Mouse (Mus musculus) kidney, adult 18-20 months (tissue): Measurements from ENCODE around the gene Iqsec3.

ENCODE experiments used
- DNase-seq: peaks from one replicate; pipeline ENCODE4 v3.0.0; 2021

Iqsec3 gene

GRCm38 (mm10) chr6:121363956-121364355 lies 109.5 kb downstream of the Iqsec3 start:
- peak; percentile 45 for DNase-seq

- no peak for DNase-seq
These were observed 110.4 kb downstream of the Iqsec3 start for GRCm38 (mm10) chr6:121363061-121363460.

- no peak for DNase-seq
These were observed 116.2 kb downstream of the Iqsec3 start for GRCm38 (mm10) chr6:121357232-121357631.

GRCm38 (mm10) chr6:121356041-121356440 lies 117.4 kb downstream of the Iqsec3 start:
- no peak for DNase-seq

- no peak for DNase-seq
These were observed 121.2 kb downstream of the Iqsec3 start for GRCm38 (mm10) chr6:121352276-121352675.

GRCm38 (mm10) chr6:121346428-121346827 lies 127.0 kb downstream of the Iqsec3 start:
- DNase-seq = no peak

- DNase-seq = no peak
These were observed 129.1 kb downstream of the Iqsec3 start for GRCm38 (mm10) chr6:121344329-121344728.

- no peak for DNase-seq
These were observed 129.7 kb downstream of the Iqsec3 start for GRCm38 (mm10) chr6:121343771-121344123.

- no peak for DNase-seq
These were observed 130.3 kb downstream of the Iqsec3 start, which contains the start of gene Slc6a12 for GRCm38 (mm10) chr6:121343026-121343770. Gene Slc6a12 (plus strand): TSS chr6:121343076.

- no peak for DNase-seq
These were observed 131.8 kb downstream of the Iqsec3 start for GRCm38 (mm10) chr6:121341650-121342049.

- DNase-seq = no peak
These were observed 135.0 kb downstream of the Iqsec3 start for GRCm38 (mm10) chr6:121338519-121338896.

GRCm38 (mm10) chr6:121337770-121338518 lies 135.5 kb downstream of the Iqsec3 start:
- peak; percentile 81 for DNase-seq

- DNase-seq = no peak
These were observed 136.2 kb downstream of the Iqsec3 start for GRCm38 (mm10) chr6:121337229-121337628.

- DNase-seq = no peak
These were observed 136.9 kb downstream of the Iqsec3 start for GRCm38 (mm10) chr6:121336558-121336957.

- no peak for DNase-seq
These were observed 137.6 kb downstream of the Iqsec3 start for GRCm38 (mm10) chr6:121335841-121336240.

- peak; percentile 49 for DNase-seq
These were observed 143.5 kb downstream of the Iqsec3 start for GRCm38 (mm10) chr6:121329848-121330508.

- DNase-seq = no peak
These were observed 145.0 kb downstream of the Iqsec3 start for GRCm38 (mm10) chr6:121328417-121328884.

- DNase-seq = no peak
These were observed 146.9 kb downstream of the Iqsec3 start for GRCm38 (mm10) chr6:121326486-121327069.

GRCm38 (mm10) chr6:121325740-121326139 lies 147.7 kb downstream of the Iqsec3 start:
- no peak for DNase-seq

- DNase-seq = no peak
These were observed 148.2 kb downstream of the Iqsec3 start for GRCm38 (mm10) chr6:121325298-121325697.
